Mouse (Mus musculus): ENCODE measurements around the gene Hba-a2.

Gene Hba-a2

GRCm38 (mm10) chr11:32320507-32321195 lies 24.4 kb downstream of the Hba-a2 start:
- no peak for DNase-seq (ENCODE audit: low read depth, low spot score)

GRCm38 (mm10) chr11:32321196-32321565 lies 24.9 kb downstream of the Hba-a2 start:
- DNase-seq (ENCODE audit: low read depth, low spot score), result peak; percentile 78

GRCm38 (mm10) chr11:32324609-32325008 lies 28.3 kb downstream of the Hba-a2 start:
- peak; percentile 86 for DNase-seq (ENCODE audit: low read depth, low spot score)

- no peak for DNase-seq (ENCODE audit: low read depth, low spot score)
Observed at GRCm38 (mm10) chr11:32331075-32331474, 34.8 kb downstream of the Hba-a2 start.

- DNase-seq (ENCODE audit: low read depth, low spot score), result no peak
Observed at GRCm38 (mm10) chr11:32331861-32332260, 35.6 kb downstream of the Hba-a2 start.

- peak; percentile 48 for DNase-seq (ENCODE audit: low read depth, low spot score)
Observed at GRCm38 (mm10) chr11:32333235-32333634, 36.9 kb downstream of the Hba-a2 start.

- no peak for DNase-seq (ENCODE audit: low read depth, low spot score)
Observed at GRCm38 (mm10) chr11:32336435-32336907, 40.2 kb downstream of the Hba-a2 start.

- no peak for DNase-seq (ENCODE audit: low read depth, low spot score)
Observed at GRCm38 (mm10) chr11:32339131-32339531, 42.8 kb downstream of the Hba-a2 start.

GRCm38 (mm10) chr11:32340476-32341473 lies 44.5 kb downstream of the Hba-a2 start:
- peak; percentile 80 for DNase-seq (ENCODE audit: low read depth, low spot score)

- DNase-seq (ENCODE audit: low read depth, low spot score), result peak; percentile 74
Observed at GRCm38 (mm10) chr11:32342770-32343191, 46.5 kb downstream of the Hba-a2 start.

- DNase-seq (ENCODE audit: low read depth, low spot score), result no peak
Observed at GRCm38 (mm10) chr11:32343350-32343749, 47.1 kb downstream of the Hba-a2 start.

- no peak for DNase-seq (ENCODE audit: low read depth, low spot score)
Observed at GRCm38 (mm10) chr11:32345504-32346297, 49.4 kb downstream of the Hba-a2 start.
